Mouse (Mus musculus): ENCODE measurements at regions not wholly inside any gene's neighbourhood (a gene's known extent, or its start where the extent isn't known, plus 50 kb on each side); places are given as distances from the start of the nearest gene placed in this dataset.
"Not testable (repeated sequence)": the region's sequence is repeated elsewhere in the genome, so short reads cannot be mapped to it uniquely, and the experiment has no call there.

- DNase-seq (ENCODE audit: low read depth): no peak
These were observed 54.7 kb downstream of the Cryaa start for GRCm38 (mm10) chr17:31732176-31732880.

- no peak for DNase-seq (ENCODE audit: low read depth)
These were observed 56.9 kb downstream of the Cryaa start for GRCm38 (mm10) chr17:31734521-31734920.

GRCm38 (mm10) chr17:31736716-31737115, 59.1 kb downstream of the Cryaa start:
- DNase-seq (ENCODE audit: low read depth): no peak

- no peak for DNase-seq (ENCODE audit: low read depth)
These were observed 60.6 kb downstream of the Cryaa start for GRCm38 (mm10) chr17:31738249-31738648.

GRCm38 (mm10) chr17:31739586-31739985, 62.0 kb downstream of the Cryaa start:
- DNase-seq (ENCODE audit: low read depth): no peak

GRCm38 (mm10) chr17:31740059-31740458, 62.5 kb downstream of the Cryaa start:
- no peak for DNase-seq (ENCODE audit: low read depth)

GRCm38 (mm10) chr17:31743656-31744055, 66.0 kb downstream of the Cryaa start:
- no peak for DNase-seq (ENCODE audit: low read depth)

GRCm38 (mm10) chr17:31746198-31747111, 68.8 kb downstream of the Cryaa start:
- no peak for DNase-seq (ENCODE audit: low read depth)

- no peak for DNase-seq (ENCODE audit: low read depth)
These were observed 70.0 kb downstream of the Cryaa start for GRCm38 (mm10) chr17:31747563-31747962.

- no peak for DNase-seq (ENCODE audit: low read depth)
These were observed 70.6 kb downstream of the Cryaa start for GRCm38 (mm10) chr17:31748158-31748557.

GRCm38 (mm10) chr17:31748971-31749370, 71.4 kb downstream of the Cryaa start:
- no peak for DNase-seq (ENCODE audit: low read depth)

GRCm38 (mm10) chr17:31751262-31751661, 73.7 kb downstream of the Cryaa start:
- DNase-seq (ENCODE audit: low read depth): no peak

- DNase-seq (ENCODE audit: low read depth): peak; percentile 31
These were observed 75.7 kb downstream of the Cryaa start for GRCm38 (mm10) chr17:31753113-31753858.

GRCm38 (mm10) chr17:31753859-31754229, 76.2 kb downstream of the Cryaa start:
- no peak for DNase-seq (ENCODE audit: low read depth)

- DNase-seq (ENCODE audit: low read depth): no peak
These were observed 82.9 kb downstream of the Cryaa start for GRCm38 (mm10) chr17:31760465-31760864.

- no peak for DNase-seq (ENCODE audit: low read depth)
These were observed 85.5 kb downstream of the Cryaa start for GRCm38 (mm10) chr17:31763078-31763477.

- no peak for DNase-seq (ENCODE audit: low read depth)
These were observed 88.6 kb downstream of the Sik1 start for GRCm38 (mm10) chr17:31766779-31767697.

GRCm38 (mm10) chr17:31772201-31772820, 83.3 kb downstream of the Sik1 start:
- DNase-seq (ENCODE audit: low read depth): no peak

GRCm38 (mm10) chr17:31773882-31774281, 81.7 kb downstream of the Sik1 start:
- DNase-seq (ENCODE audit: low read depth): not testable (repeated sequence)

GRCm38 (mm10) chr17:31775037-31775436, 80.6 kb downstream of the Sik1 start:
- DNase-seq (ENCODE audit: low read depth): no peak

- DNase-seq (ENCODE audit: low read depth): no peak
These were observed 79.6 kb downstream of the Sik1 start for GRCm38 (mm10) chr17:31775966-31776365.
